Mouse (Mus musculus) Muller cell, postnatal 12 days (primary cell): ENCODE data around the gene Nsmce3.

Experiments used
- DNase-seq: peaks from one replicate; pipeline ENCODE4 v3.0.0-alpha.2; 2015; ENCODE audit errors: inconsistent ontology term

Gene Nsmce3

GRCm38 (mm10) chr7:64872743-64873241, at the start of gene Nsmce3:
Gene Nsmce3 (minus strand): TSS chr7:64872997.
- peak; percentile 98 for DNase-seq

GRCm38 (mm10) chr7:64921189-64921588, 48.4 kb upstream of the Nsmce3 start:
- no peak for DNase-seq

- DNase-seq = no peak
These were observed 47.9 kb upstream of the Nsmce3 start for GRCm38 (mm10) chr7:64920735-64921134.

GRCm38 (mm10) chr7:64916654-64917053, 43.9 kb upstream of the Nsmce3 start:
- no peak for DNase-seq

GRCm38 (mm10) chr7:64915121-64915520, 42.3 kb upstream of the Nsmce3 start:
- DNase-seq = peak; percentile 44

- DNase-seq = no peak
These were observed 39.1 kb upstream of the Nsmce3 start for GRCm38 (mm10) chr7:64911945-64912344.

GRCm38 (mm10) chr7:64910208-64910607, 37.4 kb upstream of the Nsmce3 start:
- DNase-seq = no peak

- peak; percentile 86 for DNase-seq
These were observed 34.2 kb upstream of the Nsmce3 start for GRCm38 (mm10) chr7:64906955-64907354.

- no peak for DNase-seq
These were observed 32.7 kb upstream of the Nsmce3 start for GRCm38 (mm10) chr7:64905506-64905905.

- no peak for DNase-seq
These were observed 27.5 kb upstream of the Nsmce3 start for GRCm38 (mm10) chr7:64900249-64900648.

- DNase-seq = no peak
These were observed 23.8 kb upstream of the Nsmce3 start for GRCm38 (mm10) chr7:64896587-64896986.

GRCm38 (mm10) chr7:64895685-64896101, 22.9 kb upstream of the Nsmce3 start:
- DNase-seq = no peak

GRCm38 (mm10) chr7:64891139-64891538, 18.3 kb upstream of the Nsmce3 start:
- no peak for DNase-seq

GRCm38 (mm10) chr7:64889919-64890318, 17.1 kb upstream of the Nsmce3 start:
- DNase-seq = peak; percentile 54

- peak; percentile 62 for DNase-seq
These were observed 11.5 kb upstream of the Nsmce3 start for GRCm38 (mm10) chr7:64884187-64884862.

- DNase-seq = no peak
These were observed 9.4 kb upstream of the Nsmce3 start for GRCm38 (mm10) chr7:64882243-64882642.

GRCm38 (mm10) chr7:64881387-64881786, 8.6 kb upstream of the Nsmce3 start:
- no peak for DNase-seq

GRCm38 (mm10) chr7:64880415-64880814, 7.6 kb upstream of the Nsmce3 start:
- no peak for DNase-seq

GRCm38 (mm10) chr7:64874941-64875340, 2.1 kb upstream of the Nsmce3 start:
- no peak for DNase-seq

- no peak for DNase-seq
These were observed 469 bp upstream of the Nsmce3 start for GRCm38 (mm10) chr7:64873266-64873665.

GRCm38 (mm10) chr7:64871987-64872742, 632 bp downstream of the Nsmce3 start:
- DNase-seq = peak; percentile 11

GRCm38 (mm10) chr7:64869549-64870065, 3.2 kb downstream of the Nsmce3 start:
- DNase-seq = no peak

- DNase-seq = no peak
These were observed 9.3 kb downstream of the Nsmce3 start for GRCm38 (mm10) chr7:64863538-64863937.
